Mouse (Mus musculus): Measurements from ENCODE around the gene Acot5.

DNA sequence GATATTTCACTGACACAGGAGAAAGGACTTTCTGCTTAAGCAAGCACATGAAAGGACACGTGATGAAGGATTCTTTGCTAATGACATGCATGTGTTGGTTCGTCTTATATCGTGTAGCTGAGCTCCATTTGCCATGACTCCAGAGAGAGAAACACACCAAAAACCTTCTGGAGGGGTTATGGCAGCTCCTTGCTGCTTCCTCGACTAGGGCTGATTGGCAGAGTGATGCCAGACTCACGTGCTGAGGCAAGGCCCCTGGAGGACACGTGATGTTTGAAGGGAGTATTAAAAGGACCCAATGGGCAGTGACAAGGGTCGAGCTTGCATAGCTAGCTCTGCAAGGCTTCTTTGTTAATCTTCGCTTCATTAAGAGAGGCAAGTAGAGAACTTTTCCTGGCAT is 829 bp upstream of the Acot5 start:
- TF ChIP-seq CTCF (IDR thresholded peaks at IDR 0.05; ENCODE audit: low read depth) (no peak), EP300 (IDR thresholded peaks at IDR 0.05; ENCODE audit: low read depth) (no peak)

All from heart, postnatal 0 days (tissue).